Mouse (Mus musculus) hindbrain, embryonic 12.5 days (tissue): Measurements from ENCODE around the gene Arrdc5. TPM values are rescaled to one million over a fixed set of nuclear protein-coding genes. Genes with fewer than 3 reads are reported as not detected.
A peak's percentile ranks its signal among the peaks of the same experiment; 100 is the strongest.
"Not testable (repeated sequence)": the region's sequence is repeated elsewhere in the genome, so short reads cannot be mapped to it uniquely, and the experiment has no call there.

Experiments used
- ATAC-seq: fragments of 200-750 bp; cut with Nextera tagmentation; 2 replicates; pipeline ENCODE4 v1.8.0; 2017; ENCODE audit warnings: moderate TSS enrichment; ENCODE audit not compliant: low FRiP score
- H3K27ac ChIP-seq: fragments of 300-500 bp; sonication (generic); 2 replicates; pipeline ENCODE4 v1.5.1; 2016; ENCODE audit warnings: mild to moderate bottlenecking
- H3K27me3 ChIP-seq: fragments of 300-500 bp; sonication (generic); 2 replicates; pipeline ENCODE4 v1.6.1; 2016; ENCODE audit warnings: mild to moderate bottlenecking
- H3K36me3 ChIP-seq: fragments of 300-500 bp; sonication (generic); 2 replicates; pipeline ENCODE4 v1.6.1; 2016; ENCODE audit warnings: mild to moderate bottlenecking
- H3K4me1 ChIP-seq: fragments of 300-500 bp; sonication (generic); 2 replicates; pipeline ENCODE4 v1.6.1; 2016
- H3K4me2 ChIP-seq: fragments of 300-500 bp; sonication (generic); replicated peaks from 2 replicates; pipeline ENCODE4 v1.6.1; 2016; ENCODE audit warnings: mild to moderate bottlenecking
- H3K4me3 ChIP-seq: fragments of 300-500 bp; sonication (generic); 2 replicates; pipeline ENCODE4 v1.5.1; 2016; ENCODE audit warnings: mild to moderate bottlenecking
- H3K9ac ChIP-seq: fragments of 300-500 bp; sonication (generic); 2 replicates; pipeline ENCODE4 v1.6.1; 2016; ENCODE audit warnings: mild to moderate bottlenecking, moderate library complexity
- H3K9me3 ChIP-seq: fragments of 300-500 bp; sonication (generic); replicated peaks from 2 replicates; pipeline ENCODE4 v1.6.1; 2016; ENCODE audit warnings: mild to moderate bottlenecking
- WGBS: fragments of 180-500 bp; shearing (Covaris S2); methylation state at CpG from one replicate; pipeline ENCODE4 v1.1.7; 2016; 5-methylcytosine and 5-hydroxymethylcytosine counted together
- polyA plus RNA-seq: library from polyadenylated mRNA; unstranded; fragments of >200 nt; fragmentation: Nextera tagmentation; extraction: Ambion mirVana; gene quantifications from 2 replicates; pipeline ENCODE4 v1.2.1, GENCODE M21; 2016

Gene Arrdc5
- polyA plus RNA-seq, 1 experiment from 2014 or later = not detected

- Histone ChIP-seq H3K36me3 (peaks cover 47% of the 10 kb centered on the region), H3K4me1 (peaks cover 44% of the 10 kb centered on the region), H3K4me2 (peak overlapping the region; percentile 99; the same call in 1 of the 2 replicates)
- not testable (repeated sequence) for H3K9me3 ChIP-seq, H3K4me3 ChIP-seq, H3K27me3 ChIP-seq, ATAC-seq, H3K9ac ChIP-seq, H3K27ac ChIP-seq
- 94% methylated on average over 19 of the region's 19 CpGs for WGBS
These were observed 41.8 kb downstream of the Arrdc5 start for GRCm38 (mm10) chr17:56258269-56258668.

GRCm38 (mm10) chr17:56257181-56257894, 42.7 kb downstream of the Arrdc5 start:
- H3K36me3 ChIP-seq = peaks cover 40% of the 10 kb centered on the region
- H3K9ac ChIP-seq = peak overlapping the region; percentile 74
- H3K27me3 ChIP-seq = 0 out of 2 replicates have a peak, but pooled peaks cover 3% of the 10 kb centered on the region
- peak overlapping the region; percentile 79 for H3K4me3 ChIP-seq
- H3K9me3 ChIP-seq = no peaks in the 10 kb centered on the region
- ATAC-seq = no peak
- peak overlapping the region; percentile 99 for H3K4me2 ChIP-seq
- WGBS = 11% methylated on average over 58 of the region's 58 CpGs
- peaks cover 40% of the 10 kb centered on the region for H3K4me1 ChIP-seq
- H3K27ac ChIP-seq = peak overlapping the region; percentile 76

GRCm38 (mm10) chr17:56256239-56256881, 43.7 kb downstream of the Arrdc5 start, which contains the start of gene Fem1a:
Gene Fem1a (plus strand): TSS chr17:56256810.
- WGBS = under 1% methylated on average over 28 of the region's 28 CpGs
- Histone ChIP-seq H3K27me3 (0 out of 2 replicates have a peak, but pooled peaks cover 3% of the 10 kb centered on the region), H3K4me3 (peak within 1 kb of the TSS; percentile 79), H3K4me1 (peaks cover 41% of the 10 kb centered on the region), H3K9me3 (no peaks in the 10 kb centered on the region), H3K9ac (peak within 1 kb of the TSS; percentile 74), H3K4me2 (peak within 1 kb of the TSS; percentile 99), H3K36me3 (peaks cover 34% of the 10 kb centered on the region), H3K27ac (peak within 1 kb of the TSS; percentile 85)
- peak; percentile 92 for ATAC-seq

- H3K27me3 ChIP-seq = 0 out of 2 replicates have a peak, but pooled peaks cover 3% of the 10 kb centered on the region
- H3K4me3 ChIP-seq = peak overlapping the region; percentile 79
- peak overlapping the region; percentile 61 for H3K4me2 ChIP-seq
- H3K4me1 ChIP-seq = peaks cover 41% of the 10 kb centered on the region
- peaks cover 29% of the 10 kb centered on the region for H3K36me3 ChIP-seq
- no peaks in the 10 kb centered on the region for H3K9me3 ChIP-seq
- WGBS = under 1% methylated on average over 32 of the region's 32 CpGs
- peak overlapping the region; percentile 54 for H3K9ac ChIP-seq
- ATAC-seq = peak; percentile 93
- peak overlapping the region; percentile 85 for H3K27ac ChIP-seq
These were observed 44.2 kb downstream of the Arrdc5 start for GRCm38 (mm10) chr17:56255863-56256238.

GRCm38 (mm10) chr17:56255429-56255828, 44.7 kb downstream of the Arrdc5 start:
- peaks cover 41% of the 10 kb centered on the region for H3K4me1 ChIP-seq
- WGBS = 23% methylated on average over 9 of the region's 9 CpGs
- peak overlapping the region; percentile 69; the same call in 1 of the 2 replicates for H3K27ac ChIP-seq
- peak overlapping the region; percentile 61; the same call in 1 of the 2 replicates for H3K4me2 ChIP-seq
- H3K27me3 ChIP-seq = 0 out of 2 replicates have a peak, but pooled peaks cover 3% of the 10 kb centered on the region
- no peak overlapping the region for H3K9ac ChIP-seq
- H3K9me3 ChIP-seq = no peaks in the 10 kb centered on the region
- H3K4me3 ChIP-seq = 0 out of 2 replicates have a peak overlapping the region, but pooled peaks have one; percentile 79
- peak; percentile 11; the same call in 1 of the 2 replicates for ATAC-seq
- H3K36me3 ChIP-seq = peaks cover 25% of the 10 kb centered on the region

GRCm38 (mm10) chr17:56254695-56255094, 45.4 kb downstream of the Arrdc5 start:
- H3K9ac ChIP-seq = peak overlapping the region; percentile 19; the same call in 1 of the 2 replicates
- H3K9me3 ChIP-seq = no peaks in the 10 kb centered on the region
- 0 out of 2 replicates have a peak overlapping the region, but pooled peaks have one; percentile 69 for H3K27ac ChIP-seq
- H3K4me2 ChIP-seq = no peak overlapping the region
- 76% methylated on average over 4 of the region's 4 CpGs for WGBS
- peaks cover 17% of the 10 kb centered on the region for H3K36me3 ChIP-seq
- 0 out of 2 replicates have a peak, but pooled peaks cover 3% of the 10 kb centered on the region for H3K27me3 ChIP-seq
- H3K4me3 ChIP-seq = no peak overlapping the region
- no peak for ATAC-seq
- peaks cover 36% of the 10 kb centered on the region for H3K4me1 ChIP-seq

- peaks cover 19% of the 10 kb centered on the region for H3K27me3 ChIP-seq
- peaks cover 11% of the 10 kb centered on the region for H3K4me1 ChIP-seq
- no peaks in the 10 kb centered on the region for H3K36me3 ChIP-seq
- peak overlapping the region; percentile 44; the same call in 1 of the 2 replicates for H3K27ac ChIP-seq
- H3K4me3 ChIP-seq = no peak overlapping the region
- H3K9me3 ChIP-seq = no peaks in the 10 kb centered on the region
- H3K9ac ChIP-seq = no peak overlapping the region
- peak; percentile 44 for ATAC-seq
- 19% methylated on average over 6 of the region's 6 CpGs for WGBS
- peak overlapping the region; percentile 5; the same call in 1 of the 2 replicates for H3K4me2 ChIP-seq
These were observed 48.8 kb downstream of the Arrdc5 start for GRCm38 (mm10) chr17:56251136-56251829.

- no peaks in the 10 kb centered on the region for H3K36me3 ChIP-seq
- H3K27me3 ChIP-seq = peaks cover 48% of the 10 kb centered on the region
- H3K4me1 ChIP-seq = peaks cover 9% of the 10 kb centered on the region
- no peaks in the 10 kb centered on the region for H3K9me3 ChIP-seq
- no peak overlapping the region for H3K4me2 ChIP-seq
- no peak overlapping the region for H3K9ac ChIP-seq
- WGBS = 44% methylated on average over 7 of the region's 7 CpGs
- no peak overlapping the region for H3K4me3 ChIP-seq
- H3K27ac ChIP-seq = no peak overlapping the region
- peak; percentile 52; the same call in 1 of the 2 replicates for ATAC-seq
These were observed 54.5 kb downstream of the Arrdc5 start for GRCm38 (mm10) chr17:56245608-56246007.

Other genes starting within 250 kb of the Arrdc5 start
- 62.4 and 64.5 TPM in 2 replicates for gene Ubxn6, start 225.3 kb downstream of the Arrdc5 start, polyA plus RNA-seq
- gene Hdgfl2, start 220.7 kb downstream of the Arrdc5 start, polyA plus RNA-seq = 167 and 177 TPM in 2 replicates
- gene Plin4, start 190.5 kb downstream of the Arrdc5 start, polyA plus RNA-seq = 0.06 and 0.09 TPM in 2 replicates
- 0.42 and 0.62 TPM in 2 replicates for gene Plin5, start 182.7 kb downstream of the Arrdc5 start, polyA plus RNA-seq
- 0.25 and 0.27 TPM in 2 replicates for gene Lrg1, start 178.3 kb downstream of the Arrdc5 start, polyA plus RNA-seq
- 9.6 and 11.2 TPM in 2 replicates for gene Sema6b, start 159.9 kb downstream of the Arrdc5 start, polyA plus RNA-seq
- 8.4 and 8.9 TPM in 2 replicates for gene Tnfaip8l1, start 137.8 kb downstream of the Arrdc5 start, polyA plus RNA-seq
- 59.2 and 63.0 TPM in 2 replicates for gene Mydgf, start 116.4 kb downstream of the Arrdc5 start, polyA plus RNA-seq
- gene Dpp9, start 81.4 kb downstream of the Arrdc5 start, polyA plus RNA-seq = 38.7 and 39.2 TPM in 2 replicates
- 19.5 and 19.8 TPM in 2 replicates for gene Fem1a, start 43.5 kb downstream of the Arrdc5 start, polyA plus RNA-seq
- gene Ticam1, start 23.5 kb downstream of the Arrdc5 start, polyA plus RNA-seq = 2.3 and 2.5 TPM in 2 replicates
- gene Plin3, start 7.4 kb downstream of the Arrdc5 start, polyA plus RNA-seq = 37.1 and 37.2 TPM in 2 replicates
- 95.7 and 99.9 TPM in 2 replicates for gene Uhrf1, start 3.0 kb upstream of the Arrdc5 start, polyA plus RNA-seq
- gene Kdm4b, start 25.8 kb upstream of the Arrdc5 start, polyA plus RNA-seq = 75.3 and 86.9 TPM in 2 replicates
- gene Ptprs, start 176.2 kb upstream of the Arrdc5 start, polyA plus RNA-seq = 316 and 326 TPM in 2 replicates
- not detected in 2 replicates for gene Znrf4, start 212.1 kb upstream of the Arrdc5 start, polyA plus RNA-seq